Mouse (Mus musculus): ENCODE data around the gene Rem2.

- no peak for TF ChIP-seq CTCF (IDR thresholded peaks at IDR 0.05 in 2 of 3, conservative IDR thresholded peaks at IDR 0.05 in 1 of 3; ENCODE audit: control insufficient read depth in 1 of 3, insufficient read depth in 1 of 3, low read depth in 2 of 3, low read length in 3 of 3, poor library complexity in 1 of 3, severe bottlenecking in 1 of 3)
- TF ChIP-seq NELFE (IDR thresholded peaks at IDR 0.05; ENCODE audit: low read depth, low read length) = no peak
- TF ChIP-seq ZNF384 (IDR thresholded peaks at IDR 0.05; ENCODE audit: low read depth, low read length) = no peak
- TF ChIP-seq ELF1 (IDR thresholded peaks at IDR 0.05; ENCODE audit: low read depth, low read length) = no peak
- TF ChIP-seq ZKSCAN1 (IDR thresholded peaks at IDR 0.05; ENCODE audit: low read depth, low read length) = no peak
- TF ChIP-seq JUND (IDR thresholded peaks at IDR 0.05; ENCODE audit: low read depth, low read length) = no peak
These were observed 34.5 kb upstream of the Rem2 start for GRCm38 (mm10) chr14:54441365-54441764.

All from MEL (cell line).